Mouse (Mus musculus) lung, postnatal 10 days (tissue): ENCODE results near the gene Cryba1.
"Not testable (repeated sequence)": the region's sequence is repeated elsewhere in the genome, so short reads cannot be mapped to it uniquely, and the experiment has no call there.

ENCODE experiments used
- DNase-seq: peaks from one replicate; pipeline ENCODE4 v3.0.0; 2021

Gene Cryba1

GRCm38 (mm10) chr11:77725183-77725582 is at the start of gene Cryba1:
TSS of gene Cryba1 (minus strand) at chr11:77725283.
- no peak for DNase-seq

- DNase-seq, result no peak
These were observed 47.0 kb upstream of the Cryba1 start for GRCm38 (mm10) chr11:77771879-77772713.

- no peak for DNase-seq
These were observed 45.3 kb upstream of the Cryba1 start for GRCm38 (mm10) chr11:77770346-77770745.

GRCm38 (mm10) chr11:77769496-77769895 is 44.4 kb upstream of the Cryba1 start:
- no peak for DNase-seq

GRCm38 (mm10) chr11:77766351-77767001 is 41.4 kb upstream of the Cryba1 start:
- peak; percentile 80 for DNase-seq

- peak; percentile 47 for DNase-seq
These were observed 40.3 kb upstream of the Cryba1 start for GRCm38 (mm10) chr11:77765459-77765777.

GRCm38 (mm10) chr11:77764694-77765458 is 39.8 kb upstream of the Cryba1 start:
- DNase-seq, result peak; percentile 72

- DNase-seq, result peak; percentile 80
These were observed 38.7 kb upstream of the Cryba1 start for GRCm38 (mm10) chr11:77763673-77764340.

- peak; percentile 87 for DNase-seq
These were observed 37.9 kb upstream of the Cryba1 start, which contains the start of gene Myo18a for GRCm38 (mm10) chr11:77762783-77763672. TSS of gene Myo18a (plus strand) at chr11:77763246.

- DNase-seq, result no peak
These were observed 34.9 kb upstream of the Cryba1 start for GRCm38 (mm10) chr11:77760031-77760430.

GRCm38 (mm10) chr11:77753469-77753868 is 28.4 kb upstream of the Cryba1 start:
- no peak for DNase-seq

- no peak for DNase-seq
These were observed 27.4 kb upstream of the Cryba1 start for GRCm38 (mm10) chr11:77752525-77752924.

- DNase-seq, result no peak
These were observed 23.9 kb upstream of the Cryba1 start for GRCm38 (mm10) chr11:77748996-77749395.

GRCm38 (mm10) chr11:77747103-77747502 is 22.0 kb upstream of the Cryba1 start:
- not testable (repeated sequence) for DNase-seq

- DNase-seq, result no peak
These were observed 21.6 kb upstream of the Cryba1 start for GRCm38 (mm10) chr11:77746652-77747051.

GRCm38 (mm10) chr11:77743966-77744365 is 18.9 kb upstream of the Cryba1 start:
- DNase-seq, result peak; percentile 65

- no peak for DNase-seq
These were observed 13.5 kb upstream of the Cryba1 start for GRCm38 (mm10) chr11:77738555-77738954.

GRCm38 (mm10) chr11:77737289-77737688 is 12.2 kb upstream of the Cryba1 start:
- peak; percentile 91 for DNase-seq

- DNase-seq, result peak; percentile 5
These were observed 3.5 kb upstream of the Cryba1 start for GRCm38 (mm10) chr11:77728587-77728986.

- no peak for DNase-seq
These were observed 317 bp downstream of the Cryba1 start for GRCm38 (mm10) chr11:77724766-77725165.

GRCm38 (mm10) chr11:77721389-77721788 is 3.7 kb downstream of the Cryba1 start:
- no peak for DNase-seq

- DNase-seq, result no peak
These were observed 6.0 kb downstream of the Cryba1 start for GRCm38 (mm10) chr11:77719055-77719454.
